Mouse (Mus musculus): ENCODE measurements around the gene Sycp3. TPM values are rescaled to one million over a fixed set of nuclear protein-coding genes. Genes with fewer than 3 reads are reported as not detected.

Gene Sycp3
- polyA plus RNA-seq (2012): not detected in 2 replicates

GRCm38 (mm10) chr10:88459502-88459992, at the start of gene Sycp3:
Sycp3 (plus strand) TSS chr10:88459569.
- no peak for TF ChIP-seq GATA1 (IDR thresholded peaks at IDR 0.05; ENCODE audit: low read length)

- TF ChIP-seq GATA1 (IDR thresholded peaks at IDR 0.05; ENCODE audit: low read length): no peak
These were observed 49.6 kb upstream of the Sycp3 start for GRCm38 (mm10) chr10:88409751-88410150.

GRCm38 (mm10) chr10:88412290-88412995, 46.9 kb upstream of the Sycp3 start:
- TF ChIP-seq GATA1 (IDR thresholded peaks at IDR 0.05; ENCODE audit: low read length): no peak

- no peak for TF ChIP-seq GATA1 (IDR thresholded peaks at IDR 0.05; ENCODE audit: low read length)
These were observed 41.7 kb upstream of the Sycp3 start for GRCm38 (mm10) chr10:88417686-88418085.

- TF ChIP-seq GATA1 (IDR thresholded peaks at IDR 0.05; ENCODE audit: low read length): no peak
These were observed 39.2 kb upstream of the Sycp3 start for GRCm38 (mm10) chr10:88420141-88420541.

- TF ChIP-seq GATA1 (IDR thresholded peaks at IDR 0.05; ENCODE audit: low read length): no peak
These were observed 38.5 kb upstream of the Sycp3 start for GRCm38 (mm10) chr10:88420655-88421435.

GRCm38 (mm10) chr10:88426158-88426816, 33.1 kb upstream of the Sycp3 start:
- no peak for TF ChIP-seq GATA1 (IDR thresholded peaks at IDR 0.05; ENCODE audit: low read length)

- TF ChIP-seq GATA1 (IDR thresholded peaks at IDR 0.05; ENCODE audit: low read length): no peak
These were observed 32.5 kb upstream of the Sycp3 start for GRCm38 (mm10) chr10:88426896-88427295.

- no peak for TF ChIP-seq GATA1 (IDR thresholded peaks at IDR 0.05; ENCODE audit: low read length)
These were observed 31.4 kb upstream of the Sycp3 start for GRCm38 (mm10) chr10:88427998-88428397.

GRCm38 (mm10) chr10:88441224-88441623, 18.1 kb upstream of the Sycp3 start:
- no peak for TF ChIP-seq GATA1 (IDR thresholded peaks at IDR 0.05; ENCODE audit: low read length)

- no peak for TF ChIP-seq GATA1 (IDR thresholded peaks at IDR 0.05; ENCODE audit: low read length)
These were observed 8.1 kb upstream of the Sycp3 start for GRCm38 (mm10) chr10:88451221-88451620.

GRCm38 (mm10) chr10:88451990-88452389, 7.4 kb upstream of the Sycp3 start:
- TF ChIP-seq GATA1 (IDR thresholded peaks at IDR 0.05; ENCODE audit: low read length): no peak

- TF ChIP-seq GATA1 (IDR thresholded peaks at IDR 0.05; ENCODE audit: low read length): no peak
These were observed 1.6 kb upstream of the Sycp3 start for GRCm38 (mm10) chr10:88457816-88458215.

- no peak for TF ChIP-seq GATA1 (IDR thresholded peaks at IDR 0.05; ENCODE audit: low read length)
These were observed 902 bp downstream of the Sycp3 start for GRCm38 (mm10) chr10:88460122-88460820.

- TF ChIP-seq GATA1 (IDR thresholded peaks at IDR 0.05; ENCODE audit: low read length): no peak
These were observed 29.3 kb downstream of the Sycp3 start for GRCm38 (mm10) chr10:88488629-88489028.
